Mouse (Mus musculus): ENCODE results near the gene Atp9a. TPM values are rescaled to one million over a fixed set of nuclear protein-coding genes. Genes with fewer than 3 reads are reported as not detected.
"Not testable (repeated sequence)": the region's sequence is repeated elsewhere in the genome, so short reads cannot be mapped to it uniquely, and the experiment has no call there.

Gene Atp9a
- polyA plus RNA-seq, 1 experiment, result 41.6 TPM

DNA sequence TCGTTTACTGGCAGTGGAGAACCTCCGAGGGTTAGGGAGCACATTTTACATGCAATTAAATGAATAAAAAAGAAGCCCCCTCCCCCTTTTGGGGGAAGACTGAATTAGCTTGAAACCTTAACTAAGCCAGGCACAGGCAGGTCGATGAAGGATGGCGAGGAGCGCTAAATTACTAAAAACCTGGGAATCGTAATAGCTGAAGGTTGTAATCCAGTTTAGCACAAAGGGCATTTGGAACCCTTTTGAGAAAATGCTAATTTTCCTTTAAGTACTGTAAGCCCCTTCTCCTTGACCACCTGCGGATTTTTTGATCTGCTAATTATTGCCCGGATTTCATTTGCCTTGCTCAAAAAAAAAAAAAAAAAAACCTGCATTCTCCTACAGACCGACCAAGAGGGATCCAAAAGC is 22.3 kb upstream of the Atp9a start:
- H3K36me3 ChIP-seq (ENCODE audit: control insufficient read depth, insufficient read depth), result no peaks in the 10 kb centered on the region
- no peak overlapping the region for H3K4me3 ChIP-seq
- H3K4me2 ChIP-seq (ENCODE audit: low read depth), result no peak overlapping the region
- no peaks in the 10 kb centered on the region for H3K79me2 ChIP-seq (ENCODE audit: control insufficient read depth, insufficient read depth)
- peaks cover 61% of the 10 kb centered on the region for H3K27me3 ChIP-seq (ENCODE audit: control insufficient read depth, insufficient read depth, insufficient read length)
- TF ChIP-seq MAX (IDR thresholded peaks at IDR 0.05; ENCODE audit: low read depth), result no peak
- TF ChIP-seq E2F4 (IDR thresholded peaks at IDR 0.05; ENCODE audit: insufficient read depth), result no peak
- no peak for TF ChIP-seq TCF3 (IDR thresholded peaks at IDR 0.05; ENCODE audit: insufficient read length, low read depth)
- no peak for TF ChIP-seq CEBPB (IDR thresholded peaks at IDR 0.05; ENCODE audit: insufficient read depth, poor library complexity, severe bottlenecking)
- no peak for TF ChIP-seq SRF (IDR thresholded peaks at IDR 0.05; ENCODE audit: control insufficient read depth, insufficient read length, low read depth)
- H3ac ChIP-seq (ENCODE audit: control insufficient read depth, insufficient read length), result no peak overlapping the region

DNA sequence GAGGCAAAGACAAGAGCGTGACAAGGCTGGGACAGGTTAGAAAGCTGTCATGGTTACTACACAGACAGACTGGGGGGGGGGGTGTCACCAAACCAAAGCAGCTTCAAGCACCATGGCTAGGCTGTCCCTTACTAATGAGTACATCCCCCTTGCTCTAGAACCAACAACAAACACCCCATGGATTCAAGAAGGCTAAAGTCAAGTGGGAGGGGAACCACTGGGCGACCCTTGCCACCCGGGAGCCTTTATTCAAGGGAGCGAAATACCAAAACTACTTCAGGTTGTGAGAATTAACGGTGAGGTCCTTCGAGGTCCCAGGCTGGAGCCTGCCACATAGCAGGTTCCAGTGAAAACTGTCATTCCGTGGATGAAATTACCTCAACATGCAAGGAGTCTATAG is 21.6 kb upstream of the Atp9a start:
- Histone ChIP-seq H3K27me3 (ENCODE audit: control insufficient read depth, insufficient read depth, insufficient read length) (peaks cover 60% of the 10 kb centered on the region), H3K4me2 (ENCODE audit: low read depth) (no peak overlapping the region), H3ac (ENCODE audit: control insufficient read depth, insufficient read length) (no peak overlapping the region), H3K79me2 (ENCODE audit: control insufficient read depth, insufficient read depth) (no peaks in the 10 kb centered on the region), H3K36me3 (ENCODE audit: control insufficient read depth, insufficient read depth) (no peaks in the 10 kb centered on the region), H3K4me3 (no peak overlapping the region)
- no peak for TF ChIP-seq USF1 (IDR thresholded peaks at IDR 0.05; ENCODE audit: low read depth)
- TF ChIP-seq MAX (IDR thresholded peaks at IDR 0.05; ENCODE audit: low read depth), result no peak
- no peak for TF ChIP-seq CEBPB (IDR thresholded peaks at IDR 0.05; ENCODE audit: insufficient read depth, poor library complexity, severe bottlenecking)
- TF ChIP-seq TCF12 (IDR thresholded peaks at IDR 0.05; ENCODE audit: insufficient read depth, poor library complexity, severe bottlenecking), result no peak
- TF ChIP-seq MYOG (IDR thresholded peaks at IDR 0.05; ENCODE audit: control insufficient read depth in 1 of 3, insufficient read depth in 1 of 3, insufficient read length in 2 of 3, low read depth in 2 of 3), result no peak
- no peak for TF ChIP-seq MYOD1 (IDR thresholded peaks at IDR 0.05; ENCODE audit: control insufficient read depth in 1 of 3, insufficient read length in 2 of 3, low read depth in 2 of 3)

DNA sequence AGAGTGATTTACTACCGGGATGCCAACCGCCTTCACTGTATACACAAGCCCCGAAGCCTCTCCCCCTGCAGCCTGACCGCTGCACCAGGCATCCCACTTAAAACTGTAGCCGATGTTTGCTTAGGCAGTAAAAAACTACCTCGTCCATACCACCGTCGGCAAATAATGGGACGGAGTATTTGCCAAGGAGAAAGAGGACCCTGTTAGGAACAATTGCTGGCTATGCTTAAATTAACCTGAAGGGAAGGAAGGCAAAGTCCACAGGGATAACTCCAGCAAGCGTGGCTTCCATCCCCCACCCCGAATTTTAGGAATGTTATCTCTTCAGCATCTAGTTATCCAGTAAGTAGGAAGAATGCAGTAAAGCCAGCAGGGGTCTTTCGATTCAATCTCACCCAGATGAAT is 20.2 kb upstream of the Atp9a start:
- peaks cover 51% of the 10 kb centered on the region for H3K27me3 ChIP-seq (ENCODE audit: control insufficient read depth, insufficient read depth, insufficient read length)
- no peak for TF ChIP-seq USF1 (IDR thresholded peaks at IDR 0.05; ENCODE audit: low read depth)
- TF ChIP-seq MYOG (IDR thresholded peaks at IDR 0.05; ENCODE audit: control insufficient read depth in 1 of 3, insufficient read depth in 1 of 3, insufficient read length in 2 of 3, low read depth in 2 of 3), result no peak
- TF ChIP-seq MAX (IDR thresholded peaks at IDR 0.05; ENCODE audit: low read depth), result no peak
- TF ChIP-seq E2F4 (IDR thresholded peaks at IDR 0.05; ENCODE audit: insufficient read depth), result no peak
- TF ChIP-seq TCF3 (IDR thresholded peaks at IDR 0.05; ENCODE audit: insufficient read length, low read depth), result no peak
- H3K4me2 ChIP-seq (ENCODE audit: low read depth), result no peak overlapping the region
- no peak overlapping the region for H3K4me3 ChIP-seq
- H3K36me3 ChIP-seq (ENCODE audit: control insufficient read depth, insufficient read depth), result no peaks in the 10 kb centered on the region
- H3ac ChIP-seq (ENCODE audit: control insufficient read depth, insufficient read length), result no peak overlapping the region
- no peaks in the 10 kb centered on the region for H3K79me2 ChIP-seq (ENCODE audit: control insufficient read depth, insufficient read depth)

DNA sequence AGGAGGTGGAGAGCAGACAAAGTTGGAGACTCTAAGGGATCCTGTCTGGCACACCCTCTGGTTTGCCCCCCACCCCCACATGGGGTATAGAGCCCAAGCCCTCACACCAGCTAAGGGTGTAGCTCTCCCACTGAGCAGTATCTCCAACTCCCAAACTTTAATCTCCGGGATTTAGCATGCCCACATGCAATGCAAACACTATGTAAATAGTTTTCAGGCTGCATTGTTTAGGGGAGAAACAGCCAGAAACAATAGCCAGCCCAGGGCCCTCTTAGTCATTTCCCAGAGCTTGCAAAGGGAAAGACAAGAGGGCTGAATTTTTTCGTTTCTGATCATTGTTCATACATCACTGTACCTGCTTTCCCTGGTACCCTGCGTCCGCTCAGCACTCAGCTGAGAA is 19.7 kb upstream of the Atp9a start:
- no peak overlapping the region for H3K4me2 ChIP-seq (ENCODE audit: low read depth)
- H3K27me3 ChIP-seq (ENCODE audit: control insufficient read depth, insufficient read depth, insufficient read length), result peaks cover 47% of the 10 kb centered on the region
- H3K36me3 ChIP-seq (ENCODE audit: control insufficient read depth, insufficient read depth), result no peaks in the 10 kb centered on the region
- no peak overlapping the region for H3K4me3 ChIP-seq
- TF ChIP-seq MYOG (IDR thresholded peaks at IDR 0.05; ENCODE audit: control insufficient read depth in 1 of 3, insufficient read depth in 1 of 3, insufficient read length in 2 of 3, low read depth in 2 of 3) (no peak), TCF12 (IDR thresholded peaks at IDR 0.05; ENCODE audit: insufficient read depth, poor library complexity, severe bottlenecking) (no peak), TCF3 (IDR thresholded peaks at IDR 0.05; ENCODE audit: insufficient read length, low read depth) (no peak), CEBPB (IDR thresholded peaks at IDR 0.05; ENCODE audit: insufficient read depth, poor library complexity, severe bottlenecking) (no peak), E2F4 (IDR thresholded peaks at IDR 0.05; ENCODE audit: insufficient read depth) (no peak), MAX (IDR thresholded peaks at IDR 0.05; ENCODE audit: low read depth) (no peak)
- H3K79me2 ChIP-seq (ENCODE audit: control insufficient read depth, insufficient read depth), result no peaks in the 10 kb centered on the region
- H3ac ChIP-seq (ENCODE audit: control insufficient read depth, insufficient read length), result no peak overlapping the region

DNA sequence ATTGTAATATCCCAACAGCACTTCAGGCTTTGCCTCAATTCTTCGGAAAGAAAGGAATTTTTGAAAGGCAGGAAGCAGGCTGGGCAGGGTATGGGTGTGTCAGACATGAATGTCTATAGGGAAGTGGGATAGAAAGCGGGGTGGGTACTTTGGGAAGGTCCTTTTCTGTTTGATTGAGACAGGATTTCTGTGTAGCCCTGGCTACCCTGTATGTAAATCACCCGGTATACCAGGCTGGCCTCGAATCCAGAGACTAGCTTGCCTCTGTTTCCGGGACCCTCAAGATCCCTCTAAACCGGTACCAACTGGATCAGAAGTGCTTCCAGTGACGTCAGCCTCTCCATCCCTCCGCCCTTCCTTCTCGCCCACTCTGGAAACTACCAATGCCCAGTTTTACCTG is 18.9 kb upstream of the Atp9a start:
- Histone ChIP-seq H3K4me2 (ENCODE audit: low read depth) (no peak overlapping the region), H3K79me2 (ENCODE audit: control insufficient read depth, insufficient read depth) (no peaks in the 10 kb centered on the region), H3K36me3 (ENCODE audit: control insufficient read depth, insufficient read depth) (no peaks in the 10 kb centered on the region), H3K4me3 (no peak overlapping the region), H3K27me3 (ENCODE audit: control insufficient read depth, insufficient read depth, insufficient read length) (peaks cover 39% of the 10 kb centered on the region), H3ac (ENCODE audit: control insufficient read depth, insufficient read length) (no peak overlapping the region)
- no peak for TF ChIP-seq TCF3 (IDR thresholded peaks at IDR 0.05; ENCODE audit: insufficient read length, low read depth)
- TF ChIP-seq E2F4 (IDR thresholded peaks at IDR 0.05; ENCODE audit: insufficient read depth), result no peak
- no peak for TF ChIP-seq MYOD1 (IDR thresholded peaks at IDR 0.05; ENCODE audit: control insufficient read depth in 1 of 3, insufficient read length in 2 of 3, low read depth in 2 of 3)
- TF ChIP-seq SRF (IDR thresholded peaks at IDR 0.05; ENCODE audit: control insufficient read depth, insufficient read length, low read depth), result no peak
- TF ChIP-seq USF1 (IDR thresholded peaks at IDR 0.05; ENCODE audit: low read depth), result no peak
- TF ChIP-seq MAX (IDR thresholded peaks at IDR 0.05; ENCODE audit: low read depth), result no peak
- no peak for TF ChIP-seq MYOG (IDR thresholded peaks at IDR 0.05; ENCODE audit: control insufficient read depth in 1 of 3, insufficient read depth in 1 of 3, insufficient read length in 2 of 3, low read depth in 2 of 3)
- no peak for TF ChIP-seq REST (IDR thresholded peaks at IDR 0.05; ENCODE audit: insufficient read depth, insufficient read length)
- TF ChIP-seq CEBPB (IDR thresholded peaks at IDR 0.05; ENCODE audit: insufficient read depth, poor library complexity, severe bottlenecking), result no peak
- TF ChIP-seq POLR2A (IDR thresholded peaks at IDR 0.05; ENCODE audit: insufficient read length, low read depth), result no peak
- no peak for TF ChIP-seq TCF12 (IDR thresholded peaks at IDR 0.05; ENCODE audit: insufficient read depth, poor library complexity, severe bottlenecking)
- TF ChIP-seq POLR2AphosphoS2 (IDR thresholded peaks at IDR 0.05; ENCODE audit: insufficient read length, low read depth), result no peak

DNA sequence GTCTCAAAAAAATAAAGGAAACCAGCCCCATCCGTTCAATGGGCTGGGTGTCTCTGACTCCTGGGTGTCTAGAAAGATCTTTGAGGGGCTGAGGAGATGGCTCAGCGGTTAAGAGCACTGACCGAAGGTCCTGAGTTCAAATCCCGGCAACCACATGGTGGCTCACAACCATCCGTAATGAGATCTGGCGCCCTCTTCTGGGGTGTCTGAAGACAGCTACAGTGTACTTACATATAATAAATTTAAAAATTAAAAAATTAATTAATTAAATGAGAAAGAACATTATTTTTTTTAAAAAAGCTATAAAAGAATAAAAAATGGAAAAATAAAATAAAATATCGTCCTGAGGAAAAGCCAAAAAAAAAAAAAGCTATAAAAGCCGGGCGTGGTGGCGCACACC is 2.2 kb upstream of the Atp9a start:
- not testable (repeated sequence) for H3K27me3 ChIP-seq (ENCODE audit: control insufficient read depth, insufficient read depth, insufficient read length); H3K36me3 ChIP-seq (ENCODE audit: control insufficient read depth, insufficient read depth); H3K79me2 ChIP-seq (ENCODE audit: control insufficient read depth, insufficient read depth); H3K4me2 ChIP-seq (ENCODE audit: low read depth); H3ac ChIP-seq (ENCODE audit: control insufficient read depth, insufficient read length); H3K4me3 ChIP-seq

Data from myocyte (in vitro differentiated cells).